Mouse (Mus musculus) liver, embryonic 14.5 days (tissue): ENCODE measurements around the gene E330009J07Rik. TPM values are rescaled to one million over a fixed set of nuclear protein-coding genes. Genes with fewer than 3 reads are reported as not detected.

Source experiments
- ATAC-seq: fragments of 200-750 bp; cut with Nextera tagmentation; 2 replicates; pipeline ENCODE4 v1.8.0; 2017; ENCODE audit warnings: moderate number of reproducible peaks, mild to moderate bottlenecking, moderate library complexity; ENCODE audit not compliant: insufficient read depth
- DNase-seq, 3 experiments: peaks; one replicate each; pipeline ENCODE4 v3.0.0-alpha.2; 2012 to 2013; ENCODE audit warnings: low read depth in 3 of 3, low spot score in 3 of 3
- H3K27ac ChIP-seq: fragments of 300-500 bp; sonication (generic); 2 replicates; pipeline ENCODE4 v1.5.1; 2014; ENCODE audit warnings: moderate library complexity, mild to moderate bottlenecking, control low read depth, inconsistent platforms
- H3K27me3 ChIP-seq: fragments of 300-500 bp; sonication (generic); 2 replicates; pipeline ENCODE4 v1.6.1; 2014; ENCODE audit warnings: mild to moderate bottlenecking, low read length, moderate library complexity; ENCODE audit not compliant: control insufficient read depth, insufficient read depth
- H3K36me3 ChIP-seq: fragments of 300-500 bp; sonication (generic); replicated peaks from 2 replicates; pipeline ENCODE4 v1.6.1; 2014; ENCODE audit warnings: low read depth; ENCODE audit not compliant: control insufficient read depth, insufficient read depth
- H3K4me1 ChIP-seq, 2 experiments: fragments of 200-500 bp in 1 of 2; fragments of 300-500 bp in 1 of 2; sonication (generic) in 1 of 2; replicated peaks; 2 replicates each; pipeline ENCODE4 v1.6.1; 2012 to 2014; ENCODE audit warnings: antibody characterized with exemption in 1 of 2, inconsistent platforms in 1 of 2, low read length in 1 of 2; ENCODE audit not compliant: control insufficient read depth in 2 of 2, insufficient read depth in 2 of 2
- H3K4me2 ChIP-seq: fragments of 300-500 bp; sonication (generic); 2 replicates; pipeline ENCODE4 v1.6.1; 2014; ENCODE audit warnings: low read depth, mild to moderate bottlenecking, control low read depth, moderate library complexity
- H3K4me3 ChIP-seq, 2 experiments: fragments of 200-500 bp in 1 of 2; fragments of 300-500 bp in 1 of 2; sonication (generic) in 1 of 2; 2 replicates each; pipeline ENCODE4 v1.5.1; 2012 to 2014; ENCODE audit warnings: low read depth in 2 of 2, low read length in 2 of 2, mild to moderate bottlenecking in 2 of 2, control low read depth in 1 of 2, inconsistent platforms in 1 of 2, moderate library complexity in 1 of 2; ENCODE audit not compliant: insufficient read depth in 1 of 2
- H3K9ac ChIP-seq: fragments of 300-500 bp; sonication (generic); replicated peaks from 2 replicates; pipeline ENCODE4 v1.6.1; 2014; ENCODE audit warnings: mild to moderate bottlenecking, control low read depth, moderate library complexity
- H3K9me3 ChIP-seq: fragments of 300-500 bp; sonication (generic); 2 replicates; pipeline ENCODE4 v1.6.1; 2016; ENCODE audit warnings: low read length, mixed read lengths; ENCODE audit not compliant: control insufficient read depth
- CTCF ChIP-seq: IDR thresholded peaks from 2 replicates; pipeline ENCODE4 v1.5.1; 2016; ENCODE audit warnings: antibody characterized with exemption, low read depth, control low read depth
- EP300 ChIP-seq: IDR thresholded peaks from 2 replicates; pipeline ENCODE4 v1.6.1; 2016; ENCODE audit warnings: antibody characterized with exemption, low read depth
- WGBS: fragments of 180-500 bp; shearing (Covaris S2); extraction: QIAGEN DNeasy Blood & Tissue Kit; methylation state at CpG from one replicate; pipeline ENCODE4 v1.1.7; 2014; ENCODE audit not compliant: insufficient replicate concordance; 5-methylcytosine and 5-hydroxymethylcytosine counted together
- polyA plus RNA-seq, 2 experiments: library from polyadenylated mRNA; depleted of rRNA in 1 of 2; stranded (reverse) in 1 of 2; unstranded in 1 of 2; fragments of >200 nt; fragmentation: Nextera tagmentation in 1 of 2; extraction: Ambion mirVana in 1 of 2; gene quantifications; 2 replicates each; pipeline versions ENCODE4 v1.2.1 to v1.2.3; 2012 to 2014

Gene E330009J07Rik
- polyA plus RNA-seq, 2 experiments = 0.57 to 0.67 TPM

DNA sequence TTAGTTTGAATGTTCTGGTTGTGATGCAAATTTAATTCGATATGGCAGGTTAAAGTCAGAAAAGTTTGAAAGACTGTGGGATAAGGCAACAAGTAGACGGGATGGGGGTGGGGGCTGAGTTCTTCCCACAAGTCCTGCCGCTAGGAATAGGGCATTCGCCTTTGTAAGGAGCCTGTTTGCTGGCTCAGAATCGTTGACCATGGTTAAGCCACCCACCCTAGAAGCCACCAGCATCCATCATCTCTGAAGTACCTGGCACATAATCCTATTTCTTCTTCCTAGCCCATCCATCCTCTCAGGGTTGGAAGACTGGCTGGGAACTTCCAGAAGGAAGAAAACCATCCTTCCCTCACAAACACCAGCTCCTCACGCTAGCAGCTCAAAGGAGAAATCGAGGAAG, 1.2 kb downstream of the E330009J07Rik start:
- Histone ChIP-seq H3K4me2 (peak overlapping the region; percentile 83), H3K27me3 (peaks cover 25% of the 10 kb centered on the region), H3K9me3 (no peaks in the 10 kb centered on the region), H3K4me1 (0 out of 4 replicates have a peak, but pooled peaks cover 0 to 2% of the 10 kb centered on the region in 2 experiments), H3K36me3 (no peaks in the 10 kb centered on the region), H3K27ac (no peak overlapping the region), H3K9ac (no peak overlapping the region), H3K4me3 (peak overlapping the region; percentile 63 to 64; a peak in 3 of 4 replicates)
- 23% methylated on average over 7 of the region's 7 CpGs for WGBS
- TF ChIP-seq EP300 = no peak
- ATAC-seq = no peak
- no peak for DNase-seq

DNA sequence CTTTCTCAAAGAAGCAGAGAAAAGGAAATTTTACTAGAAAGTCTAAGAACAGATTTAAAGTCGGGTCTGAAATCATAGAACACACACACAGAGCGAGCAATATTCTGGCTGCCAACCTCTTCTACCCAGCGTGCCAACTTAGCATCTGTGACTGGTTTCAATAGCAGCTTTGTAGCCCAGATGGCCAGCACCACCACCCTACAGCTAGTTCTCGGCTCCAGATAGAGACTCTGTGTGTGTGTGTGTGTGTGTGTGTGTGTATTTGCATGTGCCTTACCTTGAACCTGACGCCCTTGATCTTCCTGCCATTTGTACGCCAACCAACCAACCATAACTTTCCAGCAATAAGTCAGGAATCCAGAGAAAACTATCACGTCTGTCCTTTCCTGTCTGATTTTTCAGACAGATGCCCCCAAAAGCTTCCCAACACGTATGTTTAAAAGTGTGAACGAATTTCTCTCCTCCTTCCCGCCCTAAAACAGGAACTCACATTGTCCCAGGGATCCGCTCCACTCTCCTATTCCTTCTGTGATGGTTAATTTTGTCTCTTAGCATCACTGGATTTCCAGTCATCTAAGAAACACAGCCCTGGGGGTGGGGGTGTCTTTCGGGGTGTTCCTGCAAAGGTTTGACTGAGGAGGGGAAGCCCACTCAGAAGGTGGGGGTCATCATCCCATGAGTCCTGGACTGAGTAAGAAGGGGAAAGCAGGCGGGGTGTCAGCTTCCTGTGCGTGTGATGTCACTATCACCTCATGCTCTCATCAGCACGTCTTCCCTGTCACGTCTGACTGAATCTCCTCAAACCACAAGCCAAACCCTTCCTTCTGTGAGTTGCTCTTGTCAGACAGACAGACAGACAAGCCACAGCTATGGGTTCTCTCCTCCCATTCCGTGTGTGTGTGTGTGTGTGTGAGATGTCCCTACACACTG, 3.3 kb downstream of the E330009J07Rik start:
- H3K27me3 ChIP-seq = peaks cover 25% of the 10 kb centered on the region

DNA sequence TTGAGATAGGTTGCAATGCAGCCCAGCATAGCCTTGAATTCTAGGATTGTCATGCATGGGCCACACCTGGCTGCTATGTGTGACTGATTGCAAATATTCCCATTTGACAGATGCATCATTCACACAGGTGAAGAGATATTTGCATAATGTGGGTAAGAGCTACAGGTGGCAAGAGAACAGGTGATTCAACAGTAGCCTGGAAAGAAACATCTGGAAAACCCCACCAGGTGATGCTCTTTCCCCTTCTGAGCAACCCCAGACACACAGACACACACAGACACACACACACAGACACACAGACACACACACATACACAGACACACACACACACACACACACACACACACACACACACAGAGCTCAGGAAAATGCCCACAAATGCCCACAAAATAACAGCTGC, 4.1 kb downstream of the E330009J07Rik start:
- no peak for TF ChIP-seq CTCF
- TF ChIP-seq EP300 = no peak
- no peak overlapping the region for H3K9ac ChIP-seq
- H3K9me3 ChIP-seq = no peaks in the 10 kb centered on the region
- H3K27me3 ChIP-seq = peaks cover 21% of the 10 kb centered on the region
- DNase-seq (no peak), ATAC-seq (no peak)
- no peaks in the 10 kb centered on the region for H3K36me3 ChIP-seq
- no peak overlapping the region for H3K4me2 ChIP-seq
- no peak overlapping the region for H3K4me3 ChIP-seq
- H3K27ac ChIP-seq = no peak overlapping the region
- 0 out of 4 replicates have a peak, but pooled peaks cover 0 to 2% of the 10 kb centered on the region in 2 experiments for H3K4me1 ChIP-seq

More for the DNA sequence above, 3.3 kb downstream of the E330009J07Rik start:
- no peaks in the 10 kb centered on the region for H3K36me3 ChIP-seq
- WGBS = 57% methylated on average over 17 of the region's 17 CpGs
- ATAC-seq = no peak
- no peak overlapping the region for H3K9ac ChIP-seq
- 0 out of 4 replicates have a peak, but pooled peaks cover 0 to 2% of the 10 kb centered on the region in 2 experiments for H3K4me1 ChIP-seq
- DNase-seq = no peak
- no peak overlapping the region for H3K27ac ChIP-seq
- TF ChIP-seq CTCF (no peak), EP300 (no peak)
- H3K9me3 ChIP-seq = no peaks in the 10 kb centered on the region
- no peak overlapping the region for H3K4me2 ChIP-seq
- H3K4me3 ChIP-seq = no peak overlapping the region

DNA sequence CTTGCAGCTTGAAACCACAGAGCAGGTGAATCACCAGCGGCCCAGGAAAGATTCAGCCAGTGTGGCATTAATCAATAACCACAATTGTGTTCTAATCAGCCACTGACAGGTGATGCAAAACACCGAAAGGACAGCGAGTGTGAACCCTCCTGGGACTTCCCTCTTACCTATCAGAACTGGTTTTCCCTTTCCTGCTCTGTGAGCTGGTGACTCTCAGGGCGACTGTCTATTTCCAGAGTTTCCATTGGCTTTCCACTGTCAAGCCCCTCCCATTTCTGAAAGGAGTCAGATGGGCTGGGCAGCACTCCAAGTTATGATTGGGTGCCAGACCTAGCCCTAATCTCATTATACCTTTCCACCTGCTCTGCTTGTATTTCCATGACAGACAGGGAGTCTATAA, 4.6 kb downstream of the E330009J07Rik start:
- Histone ChIP-seq H3K27me3 (peaks cover 18% of the 10 kb centered on the region), H3K9ac (no peak overlapping the region), H3K27ac (no peak overlapping the region), H3K36me3 (no peaks in the 10 kb centered on the region), H3K9me3 (no peaks in the 10 kb centered on the region), H3K4me2 (no peak overlapping the region), H3K4me1 (0 out of 4 replicates have a peak, but pooled peaks cover 0 to 2% of the 10 kb centered on the region in 2 experiments), H3K4me3 (no peak overlapping the region)
- ATAC-seq (no peak), DNase-seq (no peak)
- TF ChIP-seq EP300 = no peak
- TF ChIP-seq CTCF = no peak
- 38% methylated on average over 4 of the region's 4 CpGs for WGBS

DNA sequence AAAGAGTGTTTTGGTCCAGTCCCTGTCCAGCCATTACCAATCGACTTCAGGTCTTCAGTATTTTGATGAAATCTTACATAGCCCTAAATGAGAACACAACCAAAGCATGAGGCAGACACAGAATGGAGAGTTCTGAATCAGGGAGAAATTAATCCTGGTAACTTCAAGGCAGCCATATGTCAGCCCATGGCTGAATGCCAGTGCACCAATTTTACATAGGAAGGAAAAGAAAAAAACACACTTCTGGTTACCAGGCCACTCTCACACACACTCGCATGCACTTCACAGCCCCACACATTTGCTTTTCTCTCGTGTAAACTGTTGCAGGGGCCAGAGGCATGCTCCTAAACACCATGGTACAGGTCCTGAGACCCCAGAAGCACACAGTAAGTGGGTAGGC, 5.1 kb downstream of the E330009J07Rik start:
- no peak overlapping the region for H3K4me2 ChIP-seq
- no peak for ATAC-seq
- H3K9ac ChIP-seq = no peak overlapping the region
- H3K4me3 ChIP-seq = no peak overlapping the region
- H3K4me1 ChIP-seq = 0 out of 4 replicates have a peak, but pooled peaks cover 0 to 2% of the 10 kb centered on the region in 2 experiments
- H3K27me3 ChIP-seq = peaks cover 16% of the 10 kb centered on the region
- TF ChIP-seq EP300 (no peak), CTCF (no peak)
- 42% methylated on average over 3 of the region's 3 CpGs for WGBS
- no peak for DNase-seq
- no peaks in the 10 kb centered on the region for H3K9me3 ChIP-seq
- no peaks in the 10 kb centered on the region for H3K36me3 ChIP-seq
- H3K27ac ChIP-seq = no peak overlapping the region
